Mouse (Mus musculus) central nervous system, embryonic 14 days (tissue): ENCODE results near the gene Oxld1. TPM values are rescaled to one million over a fixed set of nuclear protein-coding genes. Genes with fewer than 3 reads are reported as not detected.

ENCODE experiments used
- polyA plus RNA-seq: library from polyadenylated mRNA; depleted of rRNA; stranded (reverse); fragments of >200 nt; gene quantifications from 2 replicates; pipeline ENCODE4 v1.2.3, GENCODE M21; 2012; rRNA removed

Oxld1 gene
- 8.3 and 9.0 TPM in 2 replicates for polyA plus RNA-seq

GRCm38 (mm10) chr11:120457772-120458751, at the start of gene Oxld1, which contains the start of gene Ccdc137:
Gene Oxld1, minus strand, starts transcription at chr11:120458068.
Gene Ccdc137, plus strand, starts transcription at chr11:120458115.

GRCm38 (mm10) chr11:120491317-120492023, 33.6 kb upstream of the Oxld1 start, which contains the start of gene Slc25a10:
Gene Slc25a10, plus strand, starts transcription at chr11:120491840.

GRCm38 (mm10) chr11:120484265-120484981, 26.6 kb upstream of the Oxld1 start, which contains the start of gene Mrpl12:
Gene Mrpl12, plus strand, starts transcription at chr11:120484613.

GRCm38 (mm10) chr11:120467051-120467735, 9.3 kb upstream of the Oxld1 start, which contains the start of gene Arl16:
Gene Arl16, minus strand, starts transcription at chr11:120467607.

GRCm38 (mm10) chr11:120453306-120453705, 4.6 kb downstream of the Oxld1 start, which contains the start of gene Pde6g:
Gene Pde6g, minus strand, starts transcription at chr11:120453500.

GRCm38 (mm10) chr11:120442344-120442743, 15.5 kb downstream of the Oxld1 start, which contains the start of gene Tspan10:
Gene Tspan10, plus strand, starts transcription at chr11:120442644.

GRCm38 (mm10) chr11:120437152-120437856, 20.6 kb downstream of the Oxld1 start, which contains the start of gene Nploc4:
Gene Nploc4, minus strand, starts transcription at chr11:120437708.

Other genes with a start within 250 kb of the Oxld1 start
- gene Bahcc1, start 225.1 kb downstream of the Oxld1 start, polyA plus RNA-seq: 35.0 and 36.9 TPM in 2 replicates
- gene Actg1, start 109.5 kb downstream of the Oxld1 start, polyA plus RNA-seq: 1,737 and 2,132 TPM in 2 replicates
- gene Fscn2, start 96.5 kb downstream of the Oxld1 start, polyA plus RNA-seq: 0.54 and 0.64 TPM in 2 replicates
- 84.8 and 87.8 TPM in 2 replicates for gene Faap100, start 79.3 kb downstream of the Oxld1 start, polyA plus RNA-seq
- 49.9 and 50.5 TPM in 2 replicates for gene Nploc4, start 20.4 kb downstream of the Oxld1 start, polyA plus RNA-seq
- gene Tspan10, start 15.4 kb downstream of the Oxld1 start, polyA plus RNA-seq: 0.14 TPM in 1 of 2 replicates, not detected in the other
- 0.29 and 0.44 TPM in 2 replicates for gene Pde6g, start 4.6 kb downstream of the Oxld1 start, polyA plus RNA-seq
- gene Ccdc137, start within 50 bp of the Oxld1 start, polyA plus RNA-seq: 34.1 and 34.7 TPM in 2 replicates
- 40.3 and 40.8 TPM in 2 replicates for gene Arl16, start 9.5 kb upstream of the Oxld1 start, polyA plus RNA-seq
- 101 and 106 TPM in 2 replicates for gene Mrpl12, start 26.5 kb upstream of the Oxld1 start, polyA plus RNA-seq
- 42.9 and 47.1 TPM in 2 replicates for gene Slc25a10, start 33.8 kb upstream of the Oxld1 start, polyA plus RNA-seq
- gene Gcgr, start 72.6 kb upstream of the Oxld1 start, polyA plus RNA-seq: 0.25 and 1.1 TPM in 2 replicates
- gene Mcrip1, start 91.7 kb upstream of the Oxld1 start, polyA plus RNA-seq: 208 and 216 TPM in 2 replicates
- gene Ppp1r27, start 93.1 kb upstream of the Oxld1 start, polyA plus RNA-seq: 0.59 TPM in 1 of 2 replicates, not detected in the other
- 209 and 309 TPM in 2 replicates for gene P4hb, start 115.2 kb upstream of the Oxld1 start, polyA plus RNA-seq
- gene Arhgdia, start 123.6 kb upstream of the Oxld1 start, polyA plus RNA-seq: 455 and 517 TPM in 2 replicates
- 136 and 151 TPM in 2 replicates for gene Alyref, start 140.3 kb upstream of the Oxld1 start, polyA plus RNA-seq
- 168 and 170 TPM in 2 replicates for gene Anapc11, start 140.4 kb upstream of the Oxld1 start, polyA plus RNA-seq
- 0.73 and 1.2 TPM in 2 replicates for gene Npb, start 150.4 kb upstream of the Oxld1 start, polyA plus RNA-seq
- 272 and 279 TPM in 2 replicates for gene Pcyt2, start 159.9 kb upstream of the Oxld1 start, polyA plus RNA-seq
- 74.5 and 74.8 TPM in 2 replicates for gene Sirt7, start 167.2 kb upstream of the Oxld1 start, polyA plus RNA-seq
- 52.3 and 57.4 TPM in 2 replicates for gene Mafg, start 175.5 kb upstream of the Oxld1 start, polyA plus RNA-seq
- 22.8 and 29.0 TPM in 2 replicates for gene Pycr1, start 185.7 kb upstream of the Oxld1 start, polyA plus RNA-seq
- gene Myadml2, start 190.1 kb upstream of the Oxld1 start, polyA plus RNA-seq: 0.11 and 0.58 TPM in 2 replicates
- 1.9 and 3.2 TPM in 2 replicates for gene Notum, start 203.1 kb upstream of the Oxld1 start, polyA plus RNA-seq
- gene Aspscr1, start 214.9 kb upstream of the Oxld1 start, polyA plus RNA-seq: 88.0 and 94.4 TPM in 2 replicates